In the genomic region with DNA sequence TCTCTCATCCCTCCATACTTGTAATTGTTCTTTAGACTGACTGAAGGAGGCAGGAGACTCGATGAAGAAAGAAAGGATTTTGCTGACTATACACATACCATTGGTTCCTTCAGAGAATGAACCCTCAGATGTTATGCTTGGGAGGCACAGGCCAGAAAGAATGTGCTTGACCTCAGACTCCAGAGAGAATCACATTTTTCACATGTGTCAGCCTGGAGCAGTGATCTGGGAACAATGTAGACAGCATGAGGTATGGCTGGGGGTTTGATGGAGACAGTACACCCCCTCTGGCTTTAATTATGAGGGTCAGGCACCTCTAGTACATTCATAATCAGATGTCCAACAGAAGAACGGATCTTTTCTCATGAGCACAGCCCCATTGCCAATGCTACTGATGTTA, we compare ENCODE assay signal across 23 mouse cellular contexts.
A peak's percentile ranks its signal among the peaks of the same experiment; 100 is the strongest.
DNase-seq lines count a peak whose midpoint lies in the region; ATAC-seq lines count a peak whose summit lies in the region.
"Had no signal": no experiment of that assay in that cellular context is flagged by ENCODE, and none has a peak within 500 bp of the region (broad histone marks: within the 10 kb centered on the region; RNA-seq: fewer than 3 reads in every experiment).

No protein-coding gene starts in this region.

- no peak for ATAC-seq in hindbrain, embryonic 14.5 days (ENCODE audit: low FRiP score)
- ATAC-seq: hindbrain, postnatal 0 days had no signal

- DNase-seq in hindbrain, embryonic 10.5 days (ENCODE audit: low spot score) = peak; percentile 34
- DNase-seq in hindbrain, embryonic 14.5 days (ENCODE audit: low spot score) = no peak
- DNase-seq in 3T3-L1 (ENCODE audit: low read depth, low spot score) = peak; percentile 68
- peak; percentile 59 for DNase-seq in embryo, embryonic 11 days
- peak; percentile 11 for DNase-seq in kidney, postnatal 10 days
- no peak for DNase-seq in left cerebral cortex, postnatal 4 days
- DNase-seq in heart, adult 9 months (ENCODE audit: low spot score in 2 of 2) = no peak
- DNase-seq: cerebellum, adult 18-20 months; cerebellum, postnatal 25 days; gastrocnemius, postnatal 10 days; heart, adult 11 months; lung, adult 18-20 months; lung, postnatal 14 days; midbrain, embryonic 14.5 days; right cerebral cortex, postnatal 4 days had no signal

- H3K36me3 ChIP-seq in hindbrain, embryonic 10.5 days = no peaks in the 10 kb centered on the region
- no peaks in the 10 kb centered on the region for H3K36me3 ChIP-seq in hindbrain, embryonic 14.5 days (replicated peaks; ENCODE audit: control insufficient read depth, insufficient read depth)
- H3K36me3 ChIP-seq: embryonic facial prominence, embryonic 15.5 days; forebrain, embryonic 12.5 days; heart, embryonic 13.5 days; limb, embryonic 10.5 days had no signal

- H3K9me3 ChIP-seq in hindbrain, embryonic 10.5 days = no peaks in the 10 kb centered on the region
- no peaks in the 10 kb centered on the region for H3K9me3 ChIP-seq in hindbrain, embryonic 14.5 days (ENCODE audit: control insufficient read depth, low read length)
- H3K9me3 ChIP-seq: embryonic facial prominence, embryonic 15.5 days; forebrain, embryonic 12.5 days; heart, embryonic 13.5 days; limb, embryonic 10.5 days had no signal

- H3K9ac ChIP-seq in hindbrain, embryonic 14.5 days = no peak overlapping the region
- H3K9ac ChIP-seq: embryonic facial prominence, embryonic 15.5 days; forebrain, embryonic 12.5 days; heart, embryonic 13.5 days had no signal

- no peak overlapping the region for H3K27ac ChIP-seq in hindbrain, embryonic 10.5 days
- no peak overlapping the region for H3K27ac ChIP-seq in hindbrain, embryonic 14.5 days
- H3K27ac ChIP-seq: embryonic facial prominence, embryonic 15.5 days; forebrain, embryonic 12.5 days; heart, embryonic 13.5 days; hindbrain, postnatal 0 days; limb, embryonic 10.5 days; stomach, postnatal 0 days had no signal

- H3K4me2 ChIP-seq in hindbrain, embryonic 14.5 days (replicated peaks) = no peak overlapping the region
- H3K4me2 ChIP-seq: embryonic facial prominence, embryonic 15.5 days; forebrain, embryonic 12.5 days; heart, embryonic 13.5 days; liver, embryonic 11.5 days had no signal

- intact Hi-C loops in left cerebral cortex, postnatal 4 days (cut with DNase I) = no loop called here

- H3K4me1 ChIP-seq in hindbrain, embryonic 10.5 days (replicated peaks) = peaks cover 17% of the 10 kb centered on the region
- 0 out of 2 replicates have a peak, but pooled peaks cover 5% of the 10 kb centered on the region for H3K4me1 ChIP-seq in hindbrain, embryonic 14.5 days (replicated peaks; ENCODE audit: control insufficient read depth, insufficient read depth, low read length)
- H3K4me1 ChIP-seq: embryonic facial prominence, embryonic 15.5 days had no signal

- H3K27me3 ChIP-seq in hindbrain, embryonic 10.5 days (ENCODE audit: insufficient read depth, poor library complexity, severe bottlenecking) = no peaks in the 10 kb centered on the region
- no peaks in the 10 kb centered on the region for H3K27me3 ChIP-seq in hindbrain, embryonic 14.5 days (ENCODE audit: control insufficient read depth, insufficient read depth, low read length)
- H3K27me3 ChIP-seq: CH12.LX; embryonic facial prominence, embryonic 15.5 days; forebrain, embryonic 12.5 days; heart, embryonic 13.5 days had no signal

- WGBS in hindbrain, embryonic 10.5 days = 26% methylated on average over 2 of the region's 2 CpGs
- WGBS in hindbrain, embryonic 14.5 days = 18% methylated on average over 2 of the region's 2 CpGs

- H3K4me3 ChIP-seq in hindbrain, embryonic 10.5 days = no peak overlapping the region
- H3K4me3 ChIP-seq in hindbrain, embryonic 14.5 days (replicated peaks; ENCODE audit: low read length) = no peak overlapping the region
- H3K4me3 ChIP-seq: embryonic facial prominence, embryonic 15.5 days; forebrain, embryonic 12.5 days; heart, embryonic 13.5 days; limb, embryonic 10.5 days had no signal

Comparison
In these comparisons a context has a peak if more than half of its experiments do, and no peak if none do; other contexts are left out.
1. DNase-seq: peak in hindbrain, embryonic 10.5 days (single experiment), 3T3-L1 (single experiment), embryo, embryonic 11 days (single experiment) and kidney, postnatal 10 days (single experiment); none in hindbrain, embryonic 14.5 days (single experiment), left cerebral cortex, postnatal 4 days (single experiment) and heart, adult 9 months (0 of 2).